Mouse (Mus musculus) midbrain, embryonic 14.5 days (tissue): ENCODE data around the gene Nop16. TPM values are rescaled to one million over a fixed set of nuclear protein-coding genes. Genes with fewer than 3 reads are reported as not detected.

Experiments used
- ATAC-seq: fragments of 200-750 bp; cut with Nextera tagmentation; 2 replicates; pipeline ENCODE4 v1.8.0; 2017; ENCODE audit warnings: moderate number of reproducible peaks, moderate library complexity; ENCODE audit not compliant: low FRiP score, low TSS enrichment
- DNase-seq: peaks from one replicate; pipeline ENCODE4 v3.0.0-alpha.2; 2015
- H3K27ac ChIP-seq: fragments of 300-500 bp; sonication (generic); replicated peaks from 2 replicates; pipeline ENCODE4 v1.5.1; 2014; ENCODE audit warnings: mild to moderate bottlenecking, low read depth, low read length, moderate library complexity
- H3K27me3 ChIP-seq: fragments of 300-500 bp; sonication (generic); 2 replicates; pipeline ENCODE4 v1.6.1; 2014; ENCODE audit warnings: low read length, control low read depth, mixed read lengths; ENCODE audit not compliant: control insufficient read depth, insufficient read depth
- H3K36me3 ChIP-seq: fragments of 300-500 bp; sonication (generic); 2 replicates; pipeline ENCODE4 v1.6.1; 2014; ENCODE audit warnings: low read length, control low read depth; ENCODE audit not compliant: control insufficient read depth, insufficient read depth
- H3K4me1 ChIP-seq: fragments of 300-500 bp; sonication (generic); 2 replicates; pipeline ENCODE4 v1.6.1; 2014; ENCODE audit warnings: mild to moderate bottlenecking, antibody characterized with exemption, low read length, control low read depth; ENCODE audit not compliant: control insufficient read depth, insufficient read depth
- H3K4me2 ChIP-seq: fragments of 300-500 bp; sonication (generic); 2 replicates; pipeline ENCODE4 v1.6.1; 2014; ENCODE audit warnings: mild to moderate bottlenecking, low read length, moderate library complexity
- H3K4me3 ChIP-seq: fragments of 300-500 bp; sonication (generic); replicated peaks from 2 replicates; pipeline ENCODE4 v1.5.1; 2014; ENCODE audit warnings: low read depth, low read length
- H3K9ac ChIP-seq: fragments of 300-500 bp; sonication (generic); replicated peaks from 2 replicates; pipeline ENCODE4 v1.6.1; 2014; ENCODE audit warnings: mild to moderate bottlenecking, low read length, moderate library complexity
- H3K9me3 ChIP-seq: fragments of 300-500 bp; sonication (generic); 2 replicates; pipeline ENCODE4 v1.6.1; 2016; ENCODE audit warnings: low read length, control low read depth, mixed read lengths; ENCODE audit not compliant: control insufficient read depth
- WGBS: fragments of 180-500 bp; shearing (Covaris S2); extraction: QIAGEN DNeasy Blood & Tissue Kit; methylation state at CpG from one replicate; pipeline ENCODE4 v1.1.7; 2014; 5-methylcytosine and 5-hydroxymethylcytosine counted together
- polyA plus RNA-seq: library from polyadenylated mRNA; unstranded; fragments of >200 nt; fragmentation: Nextera tagmentation; extraction: Ambion mirVana; gene quantifications from 2 replicates; pipeline ENCODE4 v1.2.1, GENCODE M21; 2014

Gene Nop16
- polyA plus RNA-seq, 1 experiment from 2014 or later: 36.5 TPM

DNA sequence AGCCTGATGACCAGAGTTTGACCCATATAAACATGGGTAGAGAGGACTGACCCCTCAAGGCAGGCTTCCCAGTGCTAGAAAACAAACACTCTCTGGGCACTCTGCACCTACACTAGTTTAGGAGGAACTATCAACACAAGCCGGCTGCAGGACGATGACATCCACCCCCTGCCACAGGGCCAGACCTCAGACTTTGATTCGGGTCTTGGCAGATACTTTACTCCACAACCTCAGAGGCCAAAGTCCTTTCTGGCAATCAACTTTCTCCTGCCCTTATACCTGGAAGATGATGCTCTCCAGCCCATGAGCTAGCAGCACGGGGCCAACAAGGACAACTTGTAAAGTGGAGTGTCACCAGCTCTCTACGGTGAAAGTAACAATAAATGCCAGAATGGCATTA is 7.0 kb downstream of the Nop16 start:
- Histone ChIP-seq H3K4me3 (no peak overlapping the region), H3K4me1 (no peaks in the 10 kb centered on the region), H3K9me3 (no peaks in the 10 kb centered on the region), H3K27ac (no peak overlapping the region), H3K9ac (no peak overlapping the region), H3K36me3 (peaks cover 89% of the 10 kb centered on the region), H3K4me2 (no peak overlapping the region), H3K27me3 (no peaks in the 10 kb centered on the region)
- DNase-seq: no peak
- ATAC-seq: no peak
- WGBS: 93% methylated on average over 5 of the region's 5 CpGs

DNA sequence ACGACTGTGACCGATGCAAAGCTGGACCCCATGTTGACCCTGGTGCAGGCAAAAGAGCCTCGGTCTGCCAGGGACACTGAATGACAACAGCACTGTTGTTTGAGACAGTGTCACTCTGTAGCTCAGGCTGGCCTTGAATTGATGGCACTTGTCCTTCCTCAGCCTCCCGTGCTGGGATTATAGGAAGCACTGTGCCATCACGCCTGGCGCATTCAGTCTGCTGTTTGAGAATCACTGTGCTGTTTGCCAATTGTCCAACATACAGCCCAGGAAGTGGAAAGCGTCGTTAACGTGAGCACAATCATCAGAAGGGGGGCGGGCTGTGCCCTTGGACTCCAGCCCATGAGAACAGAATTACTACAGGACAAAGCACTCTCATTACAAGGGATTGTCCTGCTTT is 7.8 kb downstream of the Nop16 start:
- Histone ChIP-seq H3K4me1 (no peaks in the 10 kb centered on the region), H3K4me3 (no peak overlapping the region), H3K36me3 (peaks cover 89% of the 10 kb centered on the region), H3K4me2 (no peak overlapping the region), H3K9ac (no peak overlapping the region), H3K27me3 (no peaks in the 10 kb centered on the region), H3K9me3 (no peaks in the 10 kb centered on the region), H3K27ac (no peak overlapping the region)
- WGBS: 75% methylated on average over 10 of the region's 10 CpGs
- DNase-seq: no peak
- no peak for ATAC-seq

DNA sequence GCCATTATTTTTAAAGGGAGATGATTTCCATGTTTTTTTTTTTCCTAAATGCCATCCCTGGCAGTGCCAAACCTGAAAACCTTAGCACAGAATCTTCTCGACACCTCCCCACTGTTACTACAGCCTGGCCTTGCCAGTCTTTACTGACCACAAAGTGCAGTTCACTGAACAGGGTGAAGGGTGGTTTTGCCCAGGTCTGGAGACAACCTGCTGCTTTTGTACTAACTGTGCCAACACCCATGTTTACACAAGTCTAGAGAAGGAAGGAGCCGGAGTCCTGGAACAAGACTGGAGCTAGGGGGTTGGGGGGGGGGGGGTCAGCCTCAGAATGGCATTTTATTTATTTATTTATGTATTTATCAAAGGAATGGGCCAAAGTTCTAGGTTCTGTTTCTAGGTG is 8.5 kb downstream of the Nop16 start:
- H3K4me2 ChIP-seq: no peak overlapping the region
- no peak overlapping the region for H3K9ac ChIP-seq
- ATAC-seq (no peak), DNase-seq (no peak)
- no peaks in the 10 kb centered on the region for H3K27me3 ChIP-seq
- 90% methylated on average over 2 of the region's 2 CpGs for WGBS
- H3K27ac ChIP-seq: no peak overlapping the region
- H3K36me3 ChIP-seq: peaks cover 82% of the 10 kb centered on the region
- no peak overlapping the region for H3K4me3 ChIP-seq
- H3K4me1 ChIP-seq: peaks cover 4% of the 10 kb centered on the region; the same call in 1 of the 2 replicates
- H3K9me3 ChIP-seq: no peaks in the 10 kb centered on the region

DNA sequence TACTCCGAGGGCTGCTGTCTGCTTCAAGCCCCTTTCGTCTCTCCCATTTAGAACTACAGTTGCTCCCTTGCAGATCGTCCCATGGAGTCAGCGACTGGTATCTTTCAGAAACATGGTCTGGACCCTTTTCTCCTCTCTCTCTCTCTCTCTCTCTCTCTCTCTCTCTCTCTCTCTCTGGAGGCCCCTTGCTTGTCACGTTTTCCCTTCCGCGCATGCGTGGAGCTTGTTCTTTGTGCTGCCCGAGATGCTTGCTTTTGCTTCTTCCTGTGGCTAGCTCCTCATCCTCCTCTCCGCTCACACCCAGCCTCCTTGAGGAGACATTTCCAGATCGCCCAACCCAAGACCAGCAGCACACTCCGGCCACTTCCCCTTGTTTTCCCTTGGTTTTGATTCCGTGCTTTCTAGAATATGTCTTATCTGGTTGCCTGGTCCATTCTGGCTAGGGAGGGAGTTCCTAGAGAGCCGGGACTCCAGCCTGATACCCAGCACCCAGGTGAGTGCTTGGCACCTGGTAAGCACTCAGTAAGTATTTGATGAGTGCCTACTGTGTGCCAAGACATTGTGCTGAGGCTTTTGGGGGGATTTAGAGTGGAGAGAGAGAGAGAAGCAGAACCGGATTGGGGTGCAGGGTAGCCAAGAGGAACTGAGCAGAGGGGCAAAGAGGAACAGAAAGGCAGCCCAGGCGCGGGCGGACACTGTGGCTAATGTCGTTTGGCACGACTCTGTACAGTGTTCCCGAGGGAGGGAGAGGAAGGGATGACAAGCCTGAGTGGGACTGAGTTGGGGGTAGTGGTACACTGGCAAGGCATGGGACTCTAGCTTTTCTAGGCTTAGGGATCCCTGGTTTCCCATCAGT is 12.0 kb downstream of the Nop16 start:
- peaks cover 48% of the 10 kb centered on the region for H3K36me3 ChIP-seq

DNA sequence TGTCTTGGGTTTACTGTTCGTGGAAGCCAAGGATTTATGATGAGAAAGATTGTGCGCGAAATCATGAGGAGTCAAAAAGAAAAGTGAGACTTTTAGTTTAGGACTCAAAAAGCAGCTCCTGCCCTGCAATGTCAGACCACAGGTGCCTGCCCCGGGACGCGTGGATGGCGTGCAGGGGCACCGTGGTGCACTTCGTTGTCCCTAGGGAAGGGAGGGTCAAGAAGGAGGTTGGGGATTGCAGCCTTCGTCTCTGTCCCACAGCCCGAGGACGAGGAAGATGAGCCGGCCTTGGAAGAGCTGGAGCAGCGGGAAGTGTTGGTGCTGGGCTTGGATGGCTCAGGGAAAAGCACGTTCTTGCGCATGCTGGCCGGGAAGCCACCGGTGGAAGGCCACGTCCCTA is 14.4 kb downstream of the Nop16 start:
- WGBS: 4% methylated on average over 19 of the region's 19 CpGs
- Histone ChIP-seq H3K27me3 (no peaks in the 10 kb centered on the region), H3K9ac (peak overlapping the region; percentile 82), H3K27ac (peak overlapping the region; percentile 57; the same call in 1 of the 2 replicates), H3K9me3 (no peaks in the 10 kb centered on the region), H3K36me3 (peaks cover 24% of the 10 kb centered on the region), H3K4me2 (peak overlapping the region; percentile 93), H3K4me1 (peaks cover 14% of the 10 kb centered on the region), H3K4me3 (peak overlapping the region; percentile 98)
- peak; percentile 24; the same call in 1 of the 2 replicates for ATAC-seq
- DNase-seq: peak; percentile 30

More for the DNA sequence above, 12.0 kb downstream of the Nop16 start:
- no peak overlapping the region for H3K27ac ChIP-seq
- peaks cover 14% of the 10 kb centered on the region for H3K4me1 ChIP-seq
- H3K4me3 ChIP-seq: no peak overlapping the region
- no peaks in the 10 kb centered on the region for H3K9me3 ChIP-seq
- 0 out of 2 replicates have a peak overlapping the region, but pooled peaks have one; percentile 4 for H3K4me2 ChIP-seq
- no peak overlapping the region for H3K9ac ChIP-seq
- WGBS: 86% methylated on average over 21 of the region's 21 CpGs
- H3K27me3 ChIP-seq: no peaks in the 10 kb centered on the region
- DNase-seq (no peak), ATAC-seq (no peak)

DNA sequence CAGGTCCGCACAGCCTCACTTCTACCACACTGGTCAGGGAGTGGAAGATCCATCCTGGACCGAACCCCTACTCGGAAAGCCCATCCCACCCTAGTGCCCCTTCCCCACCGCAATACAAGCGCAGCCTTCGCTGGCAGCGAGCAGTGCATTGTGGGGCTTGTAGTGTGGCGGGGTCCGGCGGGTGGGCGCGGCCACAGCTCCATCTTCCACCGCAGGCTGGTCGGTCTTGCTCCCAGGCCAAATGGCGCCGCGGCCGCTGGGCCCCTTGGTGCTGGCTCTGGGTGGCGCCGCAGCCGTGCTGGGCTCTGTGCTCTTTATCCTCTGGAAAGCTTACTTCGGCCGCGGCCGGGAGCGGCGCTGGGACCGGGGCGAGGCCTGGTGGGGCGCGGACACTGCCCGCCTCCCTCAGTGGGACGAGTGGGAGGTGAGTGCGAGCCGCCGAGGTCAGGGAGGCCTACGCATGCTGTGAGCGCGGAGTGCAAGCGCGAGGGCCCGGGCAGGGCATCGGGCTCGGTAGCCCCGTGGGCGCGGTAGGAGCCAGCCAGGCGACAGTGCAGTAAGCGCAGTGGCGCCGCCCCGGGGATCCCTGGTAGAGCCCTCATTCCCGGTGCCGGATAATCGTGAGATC is 14.9 kb downstream of the Nop16 start, which contains the start of gene Arl10:
Gene Arl10, plus strand, starts transcription at position 162 of the 628 bp plus-strand sequence.
- Histone ChIP-seq H3K27ac (peak within 1 kb of the TSS; percentile 75), H3K9me3 (no peaks in the 10 kb centered on the region), H3K9ac (peak within 1 kb of the TSS; percentile 82), H3K4me1 (peaks cover 14% of the 10 kb centered on the region), H3K4me3 (peak within 1 kb of the TSS; percentile 98), H3K4me2 (peak within 1 kb of the TSS; percentile 93), H3K27me3 (no peaks in the 10 kb centered on the region), H3K36me3 (peaks cover 21% of the 10 kb centered on the region)
- DNase-seq (peak; percentile 89), ATAC-seq (peak; percentile 91)
- WGBS: under 1% methylated on average over 55 of the region's 55 CpGs

DNA sequence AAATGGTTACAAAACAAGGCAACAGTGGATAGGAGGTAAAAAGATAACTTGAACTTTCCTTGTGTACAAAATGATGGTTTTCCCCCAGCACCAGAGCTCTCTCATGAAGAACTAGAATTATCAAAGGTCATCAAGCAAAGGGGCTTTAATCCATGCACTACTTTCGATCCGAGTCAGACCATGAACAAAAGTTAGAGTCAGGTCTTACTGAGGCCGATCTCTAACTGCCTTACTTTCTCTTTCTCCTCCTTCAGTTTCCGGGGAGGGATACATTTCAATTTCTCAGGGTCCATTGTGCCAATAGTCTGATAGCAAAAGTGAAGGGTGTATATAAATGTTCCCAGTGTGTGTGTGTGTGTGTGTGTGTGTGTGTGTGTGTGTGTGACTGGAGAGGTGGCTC is 17.3 kb downstream of the Nop16 start:
- no peak overlapping the region for H3K4me2 ChIP-seq
- H3K9me3 ChIP-seq: no peaks in the 10 kb centered on the region
- ATAC-seq (no peak), DNase-seq (no peak)
- H3K27ac ChIP-seq: no peak overlapping the region
- no peak overlapping the region for H3K4me3 ChIP-seq
- no peak overlapping the region for H3K9ac ChIP-seq
- WGBS: 81% methylated on average over 4 of the region's 4 CpGs
- H3K36me3 ChIP-seq: no peaks in the 10 kb centered on the region
- H3K4me1 ChIP-seq: peaks cover 14% of the 10 kb centered on the region
- no peaks in the 10 kb centered on the region for H3K27me3 ChIP-seq

DNA sequence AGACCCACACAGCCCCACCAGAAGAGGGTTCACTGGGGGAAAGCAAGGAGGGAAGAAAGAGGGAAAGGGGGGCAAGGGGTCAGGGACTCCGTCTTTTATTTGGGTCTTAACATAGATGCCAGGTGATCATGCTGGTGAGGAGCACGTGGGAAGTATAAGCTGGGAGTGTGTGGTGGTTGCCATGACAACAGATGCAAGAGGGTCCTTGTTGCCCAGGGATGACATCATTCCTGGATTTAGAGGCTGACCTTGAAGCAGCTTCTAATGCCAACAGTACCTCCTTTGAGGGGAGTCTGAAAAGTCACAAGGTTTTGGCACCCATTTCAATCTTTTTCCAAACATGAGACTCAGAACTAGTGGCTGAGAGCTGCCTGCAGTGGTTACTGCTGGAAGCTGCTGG is 18.3 kb downstream of the Nop16 start:
- no peak overlapping the region for H3K27ac ChIP-seq
- 10% methylated on average over 2 of the region's 2 CpGs for WGBS
- peaks cover 13% of the 10 kb centered on the region for H3K4me1 ChIP-seq
- no peak overlapping the region for H3K9ac ChIP-seq
- DNase-seq: peak; percentile 33
- ATAC-seq: no peak
- H3K36me3 ChIP-seq: no peaks in the 10 kb centered on the region
- H3K4me3 ChIP-seq: no peak overlapping the region
- no peaks in the 10 kb centered on the region for H3K27me3 ChIP-seq
- H3K9me3 ChIP-seq: no peaks in the 10 kb centered on the region
- H3K4me2 ChIP-seq: no peak overlapping the region
